Mouse (Mus musculus) liver, embryonic 15.5 days (tissue): Measurements from ENCODE around the gene Rbpms2. TPM values are rescaled to one million over a fixed set of nuclear protein-coding genes. Genes with fewer than 3 reads are reported as not detected.

ENCODE experiments used
- ATAC-seq: fragments of 200-750 bp; cut with Nextera tagmentation; 2 replicates; pipeline ENCODE4 v1.8.0; 2017; ENCODE audit warnings: moderate number of reproducible peaks, mild to moderate bottlenecking, moderate library complexity; ENCODE audit not compliant: insufficient read depth
- H3K27ac ChIP-seq: fragments of 300-500 bp; sonication (generic); replicated peaks from 2 replicates; pipeline ENCODE4 v1.5.1; 2015; ENCODE audit warnings: mild to moderate bottlenecking, inconsistent platforms
- H3K27me3 ChIP-seq: fragments of 300-500 bp; sonication (generic); 2 replicates; pipeline ENCODE4 v1.6.1; 2015; ENCODE audit warnings: mild to moderate bottlenecking, inconsistent platforms
- H3K36me3 ChIP-seq: fragments of 300-500 bp; sonication (generic); replicated peaks from 2 replicates; pipeline ENCODE4 v1.6.1; 2015; ENCODE audit warnings: moderate library complexity, mild to moderate bottlenecking, inconsistent platforms
- H3K4me1 ChIP-seq: fragments of 300-500 bp; sonication (generic); replicated peaks from 2 replicates; pipeline ENCODE4 v1.6.1; 2015; ENCODE audit warnings: inconsistent platforms
- H3K4me2 ChIP-seq: fragments of 300-500 bp; sonication (generic); 2 replicates; pipeline ENCODE4 v1.6.1; 2015; ENCODE audit warnings: moderate library complexity, mild to moderate bottlenecking, inconsistent platforms
- H3K4me3 ChIP-seq: fragments of 300-500 bp; sonication (generic); replicated peaks from 2 replicates; pipeline ENCODE4 v1.5.1; 2015; ENCODE audit warnings: mild to moderate bottlenecking, inconsistent platforms
- H3K9ac ChIP-seq: fragments of 300-500 bp; sonication (generic); 2 replicates; pipeline ENCODE4 v1.6.1; 2015; ENCODE audit warnings: moderate library complexity, mild to moderate bottlenecking, inconsistent platforms
- H3K9me3 ChIP-seq: fragments of 300-500 bp; sonication (generic); replicated peaks from 2 replicates; pipeline ENCODE4 v1.6.1; 2016; ENCODE audit warnings: inconsistent platforms
- WGBS: fragments of 180-500 bp; shearing (Covaris S2); methylation state at CpG from one replicate; pipeline ENCODE4 v1.1.7; 2015; ENCODE audit warnings: mixed read lengths; ENCODE audit not compliant: insufficient replicate concordance; 5-methylcytosine and 5-hydroxymethylcytosine counted together
- polyA plus RNA-seq: library from polyadenylated mRNA; unstranded; fragments of >200 nt; fragmentation: Nextera tagmentation; extraction: Ambion mirVana; gene quantifications from 2 replicates; pipeline ENCODE4 v1.2.1, GENCODE M21; 2015

The Rbpms2 gene
- polyA plus RNA-seq, 1 experiment from 2014 or later: 11.3 TPM

GRCm38 (mm10) chr9:65598765-65599249 is 30.6 kb upstream of the Rbpms2 start:
- ATAC-seq: no peak
- WGBS: 38% methylated on average over 8 of the region's 11 CpGs
- Histone ChIP-seq H3K4me2 (peak overlapping the region; percentile 50), H3K9ac (no peak overlapping the region), H3K4me1 (0 out of 2 replicates have a peak, but pooled peaks cover 4% of the 10 kb centered on the region), H3K9me3 (no peaks in the 10 kb centered on the region), H3K27ac (no peak overlapping the region), H3K27me3 (0 out of 2 replicates have a peak, but pooled peaks cover 3% of the 10 kb centered on the region), H3K4me3 (0 out of 2 replicates have a peak overlapping the region, but pooled peaks have one; percentile 15), H3K36me3 (peaks cover 23% of the 10 kb centered on the region)

GRCm38 (mm10) chr9:65600951-65601350 is 28.5 kb upstream of the Rbpms2 start:
- ATAC-seq: no peak
- H3K36me3 ChIP-seq: peaks cover 1% of the 10 kb centered on the region
- no peak overlapping the region for H3K9ac ChIP-seq
- no peak overlapping the region for H3K4me2 ChIP-seq
- no peak overlapping the region for H3K27ac ChIP-seq
- H3K4me1 ChIP-seq: peaks cover 7% of the 10 kb centered on the region
- peaks cover 5% of the 10 kb centered on the region; the same call in 1 of the 2 replicates for H3K27me3 ChIP-seq
- 43% methylated on average over 2 of the region's 2 CpGs for WGBS
- H3K4me3 ChIP-seq: no peak overlapping the region
- H3K9me3 ChIP-seq: no peaks in the 10 kb centered on the region

DNA sequence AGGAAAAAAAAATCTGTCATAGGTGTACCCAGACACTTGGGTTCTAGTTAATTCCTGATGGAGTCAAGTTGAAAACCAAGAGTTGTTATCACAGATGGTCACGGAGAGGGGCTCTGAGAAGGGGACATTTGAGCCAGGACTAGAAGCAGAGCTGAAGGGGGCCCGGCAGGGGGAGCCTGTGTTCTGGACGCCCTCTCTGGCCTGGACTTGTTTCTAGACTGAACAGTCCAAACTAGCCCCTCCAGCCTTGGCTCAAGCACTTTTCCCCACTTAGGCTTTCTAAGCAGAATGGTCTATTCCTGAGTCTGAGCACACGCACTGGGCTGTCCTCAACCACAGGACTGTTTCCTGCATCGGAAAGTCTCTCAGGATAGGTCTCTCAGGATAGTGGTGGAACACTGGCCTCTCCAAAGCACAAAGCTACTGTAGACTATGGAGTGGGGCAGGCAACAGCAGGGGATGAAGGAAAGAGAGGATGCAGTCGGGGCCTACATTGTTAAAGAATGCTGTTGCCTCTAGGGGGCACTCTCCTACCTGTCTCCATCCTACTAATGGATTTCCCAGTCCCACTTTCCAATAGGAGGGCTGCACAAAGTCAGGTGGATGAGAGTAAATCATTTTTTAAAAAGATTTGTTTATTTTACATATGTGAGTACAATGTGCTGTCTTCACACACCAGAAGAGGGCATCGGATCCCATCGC is 25.9 kb upstream of the Rbpms2 start:
- Histone ChIP-seq H3K27ac (no peak overlapping the region), H3K36me3 (no peaks in the 10 kb centered on the region), H3K9me3 (no peaks in the 10 kb centered on the region), H3K27me3 (peaks cover 10% of the 10 kb centered on the region; the same call in 1 of the 2 replicates), H3K4me1 (peaks cover 7% of the 10 kb centered on the region), H3K4me2 (no peak overlapping the region), H3K4me3 (no peak overlapping the region), H3K9ac (no peak overlapping the region)
- 52% methylated on average over 8 of the region's 8 CpGs for WGBS
- no peak for ATAC-seq

DNA sequence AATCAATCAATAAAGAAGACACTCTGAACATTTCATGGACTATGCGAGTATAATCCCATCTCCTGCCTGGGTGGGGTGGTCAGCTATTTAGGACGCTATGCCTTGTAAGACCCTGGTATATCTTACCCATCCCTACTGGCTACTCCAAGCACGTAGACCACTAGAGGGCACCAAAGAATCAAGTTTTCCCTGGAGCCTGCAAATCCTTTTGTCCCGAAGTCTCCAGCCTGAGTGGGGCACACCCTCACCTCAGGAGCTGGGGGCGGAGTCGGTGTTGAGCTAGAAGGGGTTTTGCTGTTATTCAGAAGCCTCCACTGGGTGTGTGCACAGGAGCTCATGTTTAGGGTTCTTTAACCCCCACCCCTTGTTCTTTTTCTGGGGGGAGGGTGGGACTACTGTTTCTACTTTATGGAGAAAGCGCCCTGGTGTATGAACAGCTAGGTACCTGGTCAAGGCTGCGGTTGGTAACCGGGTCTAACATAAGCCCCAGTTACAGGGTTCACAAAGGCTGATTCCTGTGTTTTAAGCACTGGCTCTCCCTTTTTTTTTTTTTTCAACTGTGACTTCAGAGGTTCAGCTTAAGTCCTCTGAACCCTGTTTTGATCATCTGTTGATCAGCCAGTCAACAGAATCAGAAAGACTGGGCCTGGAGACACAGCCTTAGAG is 23.8 kb upstream of the Rbpms2 start:
- Histone ChIP-seq H3K4me3 (no peak overlapping the region), H3K27me3 (peaks cover 7% of the 10 kb centered on the region; the same call in 1 of the 2 replicates), H3K9ac (no peak overlapping the region), H3K4me2 (peak overlapping the region; percentile 33; the same call in 1 of the 2 replicates), H3K27ac (no peak overlapping the region), H3K4me1 (peaks cover 3% of the 10 kb centered on the region), H3K9me3 (no peaks in the 10 kb centered on the region), H3K36me3 (no peaks in the 10 kb centered on the region)
- ATAC-seq: 0 out of 2 replicates have a peak, but pooled peaks have one; percentile 9
- 10% methylated on average over 9 of the region's 9 CpGs for WGBS

GRCm38 (mm10) chr9:65606321-65607109 is 22.9 kb upstream of the Rbpms2 start:
- Histone ChIP-seq H3K4me2 (no peak overlapping the region), H3K9me3 (no peaks in the 10 kb centered on the region), H3K4me3 (no peak overlapping the region), H3K36me3 (no peaks in the 10 kb centered on the region), H3K4me1 (peaks cover 3% of the 10 kb centered on the region), H3K27ac (no peak overlapping the region), H3K9ac (no peak overlapping the region), H3K27me3 (peaks cover 7% of the 10 kb centered on the region; the same call in 1 of the 2 replicates)
- 62% methylated on average over 9 of the region's 9 CpGs for WGBS
- ATAC-seq: no peak

GRCm38 (mm10) chr9:65607120-65607519 is 22.3 kb upstream of the Rbpms2 start:
- no peaks in the 10 kb centered on the region for H3K36me3 ChIP-seq
- H3K9ac ChIP-seq: no peak overlapping the region
- H3K4me1 ChIP-seq: peaks cover 3% of the 10 kb centered on the region
- H3K27ac ChIP-seq: no peak overlapping the region
- no peak for ATAC-seq
- H3K9me3 ChIP-seq: no peaks in the 10 kb centered on the region
- no peak overlapping the region for H3K4me3 ChIP-seq
- H3K27me3 ChIP-seq: peaks cover 7% of the 10 kb centered on the region; the same call in 1 of the 2 replicates
- WGBS: 25% methylated on average over 2 of the region's 2 CpGs
- no peak overlapping the region for H3K4me2 ChIP-seq

GRCm38 (mm10) chr9:65611969-65612486 is 17.4 kb upstream of the Rbpms2 start:
- H3K4me1 ChIP-seq: no peaks in the 10 kb centered on the region
- H3K9ac ChIP-seq: no peak overlapping the region
- H3K4me3 ChIP-seq: no peak overlapping the region
- H3K36me3 ChIP-seq: no peaks in the 10 kb centered on the region
- H3K27ac ChIP-seq: no peak overlapping the region
- ATAC-seq: no peak
- H3K9me3 ChIP-seq: no peaks in the 10 kb centered on the region
- no peak overlapping the region for H3K4me2 ChIP-seq
- 62% methylated on average over 5 of the region's 5 CpGs for WGBS
- H3K27me3 ChIP-seq: no peaks in the 10 kb centered on the region

DNA sequence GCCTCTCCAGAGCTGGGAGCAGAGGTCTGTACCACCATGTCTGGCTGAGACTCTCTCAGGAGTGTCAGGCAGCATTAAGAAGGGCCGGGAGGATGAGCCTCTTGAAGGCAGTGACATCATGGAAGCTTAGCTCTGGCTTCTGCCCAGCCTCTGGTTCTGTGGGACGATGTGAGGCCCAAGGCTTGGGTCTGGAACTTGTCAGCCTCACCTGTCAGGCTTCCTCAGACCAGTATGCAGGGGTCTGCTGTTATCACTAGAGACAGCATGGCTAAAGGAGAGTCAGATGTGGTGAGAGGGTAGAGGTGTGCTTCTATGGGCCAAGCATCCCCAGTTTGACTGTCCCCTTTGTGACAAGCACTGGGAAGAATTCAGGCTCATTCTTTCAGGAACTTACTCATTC is 16.4 kb upstream of the Rbpms2 start:
- no peaks in the 10 kb centered on the region for H3K36me3 ChIP-seq
- no peak overlapping the region for H3K4me2 ChIP-seq
- 28% methylated on average over 2 of the region's 2 CpGs for whole genome bisulfite sequencing
- no peaks in the 10 kb centered on the region for H3K4me1 ChIP-seq
- no peaks in the 10 kb centered on the region for H3K27me3 ChIP-seq
- no peak for ATAC-seq
- no peaks in the 10 kb centered on the region for H3K9me3 ChIP-seq
- no peak overlapping the region for H3K9ac ChIP-seq
- no peak overlapping the region for H3K4me3 ChIP-seq
- H3K27ac ChIP-seq: no peak overlapping the region

GRCm38 (mm10) chr9:65619311-65619710 is 10.1 kb upstream of the Rbpms2 start:
- no peak overlapping the region for H3K4me2 ChIP-seq
- no peak overlapping the region for H3K9ac ChIP-seq
- H3K27me3 ChIP-seq: no peaks in the 10 kb centered on the region
- H3K4me3 ChIP-seq: no peak overlapping the region
- WGBS: 46% methylated on average over 3 of the region's 3 CpGs
- H3K36me3 ChIP-seq: no peaks in the 10 kb centered on the region
- no peaks in the 10 kb centered on the region for H3K4me1 ChIP-seq
- no peaks in the 10 kb centered on the region for H3K9me3 ChIP-seq
- ATAC-seq: no peak
- H3K27ac ChIP-seq: no peak overlapping the region

GRCm38 (mm10) chr9:65621196-65621595 is 8.3 kb upstream of the Rbpms2 start:
- no peaks in the 10 kb centered on the region for H3K36me3 ChIP-seq
- H3K9ac ChIP-seq: no peak overlapping the region
- no peak overlapping the region for H3K4me3 ChIP-seq
- H3K9me3 ChIP-seq: no peaks in the 10 kb centered on the region
- no peak overlapping the region for H3K4me2 ChIP-seq
- ATAC-seq: no peak
- 65% methylated on average over 4 of the region's 4 CpGs for whole genome bisulfite sequencing
- H3K27ac ChIP-seq: no peak overlapping the region
- no peaks in the 10 kb centered on the region for H3K4me1 ChIP-seq
- peaks cover 13% of the 10 kb centered on the region for H3K27me3 ChIP-seq
